Mouse (Mus musculus): ENCODE results near the gene Tmprss11f.

DNA sequence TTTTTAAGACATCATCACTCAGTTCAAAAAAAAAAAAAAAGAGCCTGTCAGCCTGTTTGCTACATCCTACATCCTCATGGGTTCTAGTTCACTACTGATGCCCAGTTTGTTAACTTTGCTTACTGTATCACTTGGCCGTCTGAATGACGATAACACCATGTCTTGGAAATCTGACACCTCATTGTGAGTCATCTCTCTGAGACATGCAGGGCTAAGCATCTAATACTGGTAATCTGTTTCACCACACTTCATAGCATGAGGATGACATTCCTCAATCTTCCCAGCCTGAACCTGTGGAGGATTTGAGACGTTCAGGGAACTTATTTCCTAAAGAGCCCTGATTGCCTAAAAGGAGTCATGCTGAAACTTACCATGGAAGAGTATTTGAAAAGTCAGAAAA lies 91.6 kb downstream of the Tmprss11f start:
- TF ChIP-seq CTCF (IDR thresholded peaks at IDR 0.05; ENCODE audit: control insufficient read depth, insufficient read depth, low read length), result no peak
- TF ChIP-seq POLR2A (IDR thresholded peaks at IDR 0.05; ENCODE audit: borderline replicate concordance, control insufficient read depth, low read depth, low read length), result no peak

Measured in bone marrow, adult 2 months (tissue).